Mouse (Mus musculus) lung, postnatal 14 days (tissue): Measurements from ENCODE around the gene Adam17.
A peak's percentile ranks its signal among the peaks of the same experiment; 100 is the strongest.

Experiments
- DNase-seq: peaks from one replicate; pipeline ENCODE4 v3.0.0; 2021

Adam17 gene

GRCm38 (mm10) chr12:21305741-21306140 lies 67.7 kb downstream of the Adam17 start:
- DNase-seq: no peak

- DNase-seq: no peak
Measured at GRCm38 (mm10) chr12:21302361-21302783, 71.1 kb downstream of the Adam17 start.

- DNase-seq: no peak
Measured at GRCm38 (mm10) chr12:21301932-21302331, 71.5 kb downstream of the Adam17 start.

GRCm38 (mm10) chr12:21301324-21301723 lies 72.1 kb downstream of the Adam17 start:
- no peak for DNase-seq

- DNase-seq: no peak
Measured at GRCm38 (mm10) chr12:21298856-21299255, 74.6 kb downstream of the Adam17 start.

- DNase-seq: peak; percentile 27
Measured at GRCm38 (mm10) chr12:21289651-21290050, 83.8 kb downstream of the Adam17 start.

- peak; percentile 64 for DNase-seq
Measured at GRCm38 (mm10) chr12:21288716-21289395, 84.6 kb downstream of the Adam17 start.

- peak; percentile 29 for DNase-seq
Measured at GRCm38 (mm10) chr12:21286712-21287650, 86.5 kb downstream of the Adam17 start.

GRCm38 (mm10) chr12:21286243-21286622 lies 87.2 kb downstream of the Adam17 start, which contains the start of gene Itgb1bp1:
TSS of gene Itgb1bp1 (minus strand) at chr12:21286284.
- DNase-seq: peak; percentile 100

- no peak for DNase-seq
Measured at GRCm38 (mm10) chr12:21285508-21286242, 87.8 kb downstream of the Adam17 start.

GRCm38 (mm10) chr12:21284761-21285441 lies 88.5 kb downstream of the Adam17 start, which contains the start of gene Cpsf3:
TSS of gene Cpsf3 (plus strand) at chr12:21285391.
- no peak for DNase-seq

GRCm38 (mm10) chr12:21277352-21277864 lies 96.0 kb downstream of the Adam17 start:
- no peak for DNase-seq

GRCm38 (mm10) chr12:21274446-21274845 lies 99.0 kb downstream of the Adam17 start:
- DNase-seq: no peak
